Mouse (Mus musculus) forebrain, embryonic 14.5 days (tissue): ENCODE results near the gene Ddx19b. TPM values are rescaled to one million over a fixed set of nuclear protein-coding genes. Genes with fewer than 3 reads are reported as not detected.
"Not testable (repeated sequence)": the region's sequence is repeated elsewhere in the genome, so short reads cannot be mapped to it uniquely, and the experiment has no call there.

ENCODE experiments used
- ATAC-seq: fragments of 200-750 bp; cut with Nextera tagmentation; 2 replicates; pipeline ENCODE4 v1.8.0; 2017; ENCODE audit warnings: mild to moderate bottlenecking, moderate library complexity
- DNase-seq: peaks from one replicate; pipeline ENCODE4 v3.0.0-alpha.2; 2015; ENCODE audit warnings: low spot score
- H3K27ac ChIP-seq: fragments of 300-500 bp; sonication (generic); 2 replicates; pipeline ENCODE4 v1.5.1; 2014; ENCODE audit warnings: low read depth, mild to moderate bottlenecking, control low read depth, low read length, moderate library complexity
- H3K27me3 ChIP-seq: fragments of 300-500 bp; sonication (generic); replicated peaks from 2 replicates; pipeline ENCODE4 v1.6.1; 2014; ENCODE audit warnings: low read length, control low read depth, mixed read lengths; ENCODE audit not compliant: control insufficient read depth, insufficient read depth
- H3K36me3 ChIP-seq: fragments of 300-500 bp; sonication (generic); 2 replicates; pipeline ENCODE4 v1.6.1; 2014; ENCODE audit warnings: low read length, control low read depth; ENCODE audit not compliant: control insufficient read depth, insufficient read depth
- H3K4me1 ChIP-seq: fragments of 300-500 bp; sonication (generic); 2 replicates; pipeline ENCODE4 v1.6.1; 2014; ENCODE audit warnings: antibody characterized with exemption, low read length, control low read depth; ENCODE audit not compliant: control insufficient read depth, insufficient read depth
- H3K4me2 ChIP-seq: fragments of 300-500 bp; sonication (generic); 2 replicates; pipeline ENCODE4 v1.6.1; 2014; ENCODE audit warnings: mild to moderate bottlenecking, control low read depth, low read length
- H3K4me3 ChIP-seq: fragments of 300-500 bp; sonication (generic); 2 replicates; pipeline ENCODE4 v1.5.1; 2014; ENCODE audit warnings: low read depth, low read length, control low read depth
- H3K9ac ChIP-seq: fragments of 300-500 bp; sonication (generic); 2 replicates; pipeline ENCODE4 v1.6.1; 2014; ENCODE audit warnings: mild to moderate bottlenecking, low read length, control low read depth, moderate library complexity
- H3K9me3 ChIP-seq: fragments of 300-500 bp; sonication (generic); replicated peaks from 2 replicates; pipeline ENCODE4 v1.6.1; 2016; ENCODE audit warnings: low read length, control low read depth, mixed read lengths; ENCODE audit not compliant: control insufficient read depth
- WGBS: fragments of 180-500 bp; shearing (Covaris S2); extraction: QIAGEN DNeasy Blood & Tissue Kit; methylation state at CpG from one replicate; pipeline ENCODE4 v1.1.7; 2014; 5-methylcytosine and 5-hydroxymethylcytosine counted together
- polyA plus RNA-seq: library from polyadenylated mRNA; unstranded; fragments of >200 nt; fragmentation: Nextera tagmentation; extraction: Ambion mirVana; gene quantifications from 2 replicates; pipeline ENCODE4 v1.2.1, GENCODE M21; 2014

Ddx19b gene
- polyA plus RNA-seq, 1 experiment from 2014 or later = 7.2 TPM

DNA sequence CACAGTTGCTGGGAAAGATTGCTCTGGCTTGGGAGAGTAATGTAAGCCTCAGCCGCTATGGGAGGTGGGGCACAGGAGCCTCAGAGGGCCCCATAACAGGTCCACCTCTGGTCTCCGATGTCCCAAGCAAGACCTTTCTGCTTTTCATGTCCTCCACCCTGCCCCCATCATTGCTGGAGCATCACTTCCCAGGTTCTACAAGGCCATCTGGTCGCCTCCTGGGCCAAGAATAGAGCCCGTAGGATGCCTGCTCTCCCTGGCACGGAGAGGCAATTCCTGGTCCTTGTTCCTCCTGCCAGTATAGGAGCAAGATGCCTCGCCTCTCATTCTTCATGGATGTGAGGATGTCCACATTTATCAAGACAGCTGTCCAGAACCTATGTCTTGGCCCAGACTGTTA lies 71.6 kb downstream of the Ddx19b start:
- H3K9me3 ChIP-seq = no peaks in the 10 kb centered on the region
- H3K4me2 ChIP-seq = no peak overlapping the region
- H3K27ac ChIP-seq = no peak overlapping the region
- 86% methylated on average over 6 of the region's 6 CpGs for WGBS
- no peak overlapping the region for H3K4me3 ChIP-seq
- DNase-seq = no peak
- peaks cover 44% of the 10 kb centered on the region for H3K36me3 ChIP-seq
- no peaks in the 10 kb centered on the region for H3K4me1 ChIP-seq
- H3K9ac ChIP-seq = no peak overlapping the region
- ATAC-seq = no peak
- no peaks in the 10 kb centered on the region for H3K27me3 ChIP-seq

DNA sequence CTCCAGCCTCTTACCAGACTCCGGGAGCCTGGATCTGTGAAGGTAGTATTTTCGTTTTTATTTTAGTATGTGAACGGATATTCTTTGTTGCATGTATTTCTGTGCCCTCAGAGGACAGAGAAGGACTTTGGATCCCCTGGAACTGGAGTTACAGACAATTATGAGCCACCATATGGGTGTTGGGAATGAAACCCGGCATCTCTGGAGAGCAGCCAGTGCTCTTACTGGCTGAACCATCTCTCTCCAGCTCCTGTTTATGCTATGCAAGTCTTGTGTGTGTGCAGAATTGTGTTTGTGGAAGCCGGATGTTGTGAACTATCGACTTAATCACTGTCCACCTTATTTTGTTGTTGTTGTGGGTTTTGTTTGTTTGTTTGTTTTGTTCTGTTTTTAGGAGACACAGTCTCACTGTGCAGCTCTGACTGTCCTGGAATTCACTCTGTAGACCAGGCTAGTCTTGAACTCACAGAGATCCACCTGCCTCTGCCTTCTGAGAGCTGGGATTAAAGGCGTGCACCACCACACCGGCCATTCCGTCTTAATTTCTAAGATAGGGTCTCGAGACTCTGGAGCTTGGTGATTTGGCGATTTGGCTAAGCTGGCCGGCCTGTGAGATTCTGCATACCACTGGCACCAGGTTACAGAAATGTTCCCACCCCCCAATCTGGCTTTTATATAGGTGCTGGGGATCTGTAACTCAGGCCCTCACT lies 72.3 kb downstream of the Ddx19b start:
- Histone ChIP-seq H3K9me3 (no peaks in the 10 kb centered on the region), H3K4me1 (no peaks in the 10 kb centered on the region), H3K27me3 (no peaks in the 10 kb centered on the region), H3K27ac (no peak overlapping the region), H3K36me3 (peaks cover 43% of the 10 kb centered on the region), H3K4me3 (no peak overlapping the region), H3K9ac (no peak overlapping the region), H3K4me2 (no peak overlapping the region)
- DNase-seq = no peak
- ATAC-seq = no peak
- 91% methylated on average over 12 of the region's 12 CpGs for WGBS

DNA sequence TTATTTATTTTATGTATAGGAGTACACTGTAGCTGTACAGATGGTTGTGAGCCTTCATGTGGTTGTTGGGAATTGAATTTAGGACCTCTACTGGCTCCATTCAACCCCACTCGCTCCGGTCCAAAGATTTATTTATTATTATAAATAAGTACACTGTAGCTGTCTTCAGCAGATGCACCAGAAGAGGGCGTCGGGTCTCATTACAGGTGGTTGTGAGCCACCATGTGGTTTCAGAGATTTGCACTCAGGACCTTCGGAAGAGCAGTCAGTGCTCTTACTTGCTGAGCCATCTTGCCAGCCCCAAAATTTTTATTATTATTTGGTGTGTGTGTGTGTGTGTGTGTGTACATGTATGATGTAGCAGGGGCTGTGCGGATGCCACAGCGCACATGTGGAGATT lies 73.0 kb downstream of the Ddx19b start:
- not testable (repeated sequence) for H3K4me1 ChIP-seq, H3K9me3 ChIP-seq, H3K4me2 ChIP-seq, DNase-seq, H3K9ac ChIP-seq, H3K27me3 ChIP-seq, H3K27ac ChIP-seq, H3K4me3 ChIP-seq, ATAC-seq
- H3K36me3 ChIP-seq = peaks cover 41% of the 10 kb centered on the region
- WGBS = 94% methylated on average over 7 of the region's 7 CpGs

- Histone ChIP-seq H3K4me3 (no peak overlapping the region), H3K36me3 (peaks cover 39% of the 10 kb centered on the region), H3K4me2 (no peak overlapping the region), H3K27me3 (no peaks in the 10 kb centered on the region), H3K9ac (no peak overlapping the region), H3K27ac (no peak overlapping the region), H3K4me1 (no peaks in the 10 kb centered on the region), H3K9me3 (no peaks in the 10 kb centered on the region)
- DNase-seq (no peak), ATAC-seq (no peak)
- 87% methylated on average over 5 of the region's 5 CpGs for WGBS
Observed at GRCm38 (mm10) chr8:110958135-110958534, 73.4 kb downstream of the Ddx19b start.

GRCm38 (mm10) chr8:110957471-110957870 lies 74.1 kb downstream of the Ddx19b start:
- no peaks in the 10 kb centered on the region for H3K9me3 ChIP-seq
- H3K27me3 ChIP-seq = no peaks in the 10 kb centered on the region
- no peak overlapping the region for H3K27ac ChIP-seq
- ATAC-seq (no peak), DNase-seq (no peak)
- H3K4me1 ChIP-seq = no peaks in the 10 kb centered on the region
- no peak overlapping the region for H3K4me2 ChIP-seq
- 93% methylated on average over 19 of the region's 19 CpGs for WGBS
- peaks cover 34% of the 10 kb centered on the region for H3K36me3 ChIP-seq
- no peak overlapping the region for H3K9ac ChIP-seq
- no peak overlapping the region for H3K4me3 ChIP-seq

GRCm38 (mm10) chr8:110956619-110957450 lies 74.7 kb downstream of the Ddx19b start:
- Histone ChIP-seq H3K9ac (no peak overlapping the region), H3K4me2 (no peak overlapping the region), H3K27ac (0 out of 2 replicates have a peak overlapping the region, but pooled peaks have one; percentile 27), H3K9me3 (no peaks in the 10 kb centered on the region), H3K4me1 (no peaks in the 10 kb centered on the region), H3K4me3 (no peak overlapping the region), H3K27me3 (no peaks in the 10 kb centered on the region), H3K36me3 (peaks cover 35% of the 10 kb centered on the region)
- ATAC-seq (no peak), DNase-seq (no peak)
- 86% methylated on average over 15 of the region's 15 CpGs for WGBS

- 88% methylated on average over 8 of the region's 8 CpGs for WGBS
- DNase-seq (no peak), ATAC-seq (no peak)
- Histone ChIP-seq H3K9me3 (no peaks in the 10 kb centered on the region), H3K4me2 (no peak overlapping the region), H3K4me1 (no peaks in the 10 kb centered on the region), H3K9ac (no peak overlapping the region), H3K27me3 (no peaks in the 10 kb centered on the region), H3K4me3 (no peak overlapping the region), H3K27ac (no peak overlapping the region), H3K36me3 (peaks cover 34% of the 10 kb centered on the region)
Observed at GRCm38 (mm10) chr8:110954776-110955175, 76.8 kb downstream of the Ddx19b start.
